Mouse (Mus musculus) kidney, embryonic 15.5 days (tissue): ENCODE measurements around the gene 4930426L09Rik. TPM values are rescaled to one million over a fixed set of nuclear protein-coding genes. Genes with fewer than 3 reads are reported as not detected.

ENCODE experiments used
- ATAC-seq: fragments of 200-750 bp; cut with Nextera tagmentation; replicated peaks from 2 replicates; pipeline ENCODE4 v1.8.0; 2017; ENCODE audit warnings: moderate TSS enrichment; ENCODE audit not compliant: low FRiP score
- H3K27ac ChIP-seq: fragments of 300-500 bp; sonication (generic); 2 replicates; pipeline ENCODE4 v1.5.1; 2015; ENCODE audit warnings: mild to moderate bottlenecking, inconsistent platforms
- H3K27me3 ChIP-seq: fragments of 300-500 bp; sonication (generic); 2 replicates; pipeline ENCODE4 v1.6.1; 2015; ENCODE audit warnings: inconsistent platforms
- H3K36me3 ChIP-seq: fragments of 300-500 bp; sonication (generic); 2 replicates; pipeline ENCODE4 v1.6.1; 2015; ENCODE audit warnings: inconsistent platforms
- H3K4me1 ChIP-seq: fragments of 300-500 bp; sonication (generic); 2 replicates; pipeline ENCODE4 v1.6.1; 2015; ENCODE audit warnings: inconsistent platforms
- H3K4me2 ChIP-seq: fragments of 300-500 bp; sonication (generic); 2 replicates; pipeline ENCODE4 v1.6.1; 2015; ENCODE audit warnings: moderate library complexity, mild to moderate bottlenecking, inconsistent platforms
- H3K4me3 ChIP-seq: fragments of 300-500 bp; sonication (generic); replicated peaks from 2 replicates; pipeline ENCODE4 v1.5.1; 2015; ENCODE audit warnings: mild to moderate bottlenecking, inconsistent platforms
- H3K9ac ChIP-seq: fragments of 300-500 bp; sonication (generic); 2 replicates; pipeline ENCODE4 v1.6.1; 2015; ENCODE audit warnings: mild to moderate bottlenecking, inconsistent platforms
- H3K9me3 ChIP-seq: fragments of 300-500 bp; sonication (generic); replicated peaks from 2 replicates; pipeline ENCODE4 v1.6.1; 2016; ENCODE audit warnings: inconsistent platforms
- WGBS: fragments of 180-500 bp; shearing (Covaris S2); methylation state at CpG from one replicate; pipeline ENCODE4 v1.1.7; 2015; ENCODE audit warnings: mixed read lengths; 5-methylcytosine and 5-hydroxymethylcytosine counted together
- polyA plus RNA-seq: library from polyadenylated mRNA; unstranded; fragments of >200 nt; fragmentation: Nextera tagmentation; extraction: Ambion mirVana; gene quantifications from 2 replicates; pipeline ENCODE4 v1.2.1, GENCODE M21; 2015

The 4930426L09Rik gene
- polyA plus RNA-seq, 1 experiment from 2014 or later: 0.27 TPM

GRCm38 (mm10) chr2:18959558-18959957, 38.6 kb upstream of the 4930426L09Rik start:
- no peak overlapping the region for H3K9ac ChIP-seq
- H3K4me2 ChIP-seq: no peak overlapping the region
- H3K4me1 ChIP-seq: peaks cover 36% of the 10 kb centered on the region
- H3K4me3 ChIP-seq: no peak overlapping the region
- H3K27ac ChIP-seq: no peak overlapping the region
- 91% methylated on average over 5 of the region's 5 CpGs for WGBS
- H3K36me3 ChIP-seq: no peaks in the 10 kb centered on the region
- ATAC-seq: no peak
- no peaks in the 10 kb centered on the region for H3K9me3 ChIP-seq
- no peaks in the 10 kb centered on the region for H3K27me3 ChIP-seq

GRCm38 (mm10) chr2:18960376-18960973, 37.7 kb upstream of the 4930426L09Rik start:
- 34% methylated on average over 7 of the region's 7 CpGs for WGBS

GRCm38 (mm10) chr2:18962502-18962901, 35.6 kb upstream of the 4930426L09Rik start:
- Histone ChIP-seq H3K27ac (no peak overlapping the region), H3K4me2 (no peak overlapping the region), H3K4me3 (no peak overlapping the region), H3K9me3 (no peaks in the 10 kb centered on the region), H3K9ac (no peak overlapping the region), H3K36me3 (no peaks in the 10 kb centered on the region), H3K4me1 (peaks cover 16% of the 10 kb centered on the region; the same call in 1 of the 2 replicates), H3K27me3 (no peaks in the 10 kb centered on the region)
- WGBS: 73% methylated on average over 3 of the region's 3 CpGs
- no peak for ATAC-seq

More at GRCm38 (mm10) chr2:18960376-18960973, 37.7 kb upstream of the 4930426L09Rik start:
- Histone ChIP-seq H3K4me3 (no peak overlapping the region), H3K9ac (no peak overlapping the region), H3K27ac (no peak overlapping the region), H3K9me3 (no peaks in the 10 kb centered on the region), H3K36me3 (no peaks in the 10 kb centered on the region), H3K4me1 (peaks cover 33% of the 10 kb centered on the region), H3K4me2 (no peak overlapping the region), H3K27me3 (no peaks in the 10 kb centered on the region)
- no peak for ATAC-seq

DNA sequence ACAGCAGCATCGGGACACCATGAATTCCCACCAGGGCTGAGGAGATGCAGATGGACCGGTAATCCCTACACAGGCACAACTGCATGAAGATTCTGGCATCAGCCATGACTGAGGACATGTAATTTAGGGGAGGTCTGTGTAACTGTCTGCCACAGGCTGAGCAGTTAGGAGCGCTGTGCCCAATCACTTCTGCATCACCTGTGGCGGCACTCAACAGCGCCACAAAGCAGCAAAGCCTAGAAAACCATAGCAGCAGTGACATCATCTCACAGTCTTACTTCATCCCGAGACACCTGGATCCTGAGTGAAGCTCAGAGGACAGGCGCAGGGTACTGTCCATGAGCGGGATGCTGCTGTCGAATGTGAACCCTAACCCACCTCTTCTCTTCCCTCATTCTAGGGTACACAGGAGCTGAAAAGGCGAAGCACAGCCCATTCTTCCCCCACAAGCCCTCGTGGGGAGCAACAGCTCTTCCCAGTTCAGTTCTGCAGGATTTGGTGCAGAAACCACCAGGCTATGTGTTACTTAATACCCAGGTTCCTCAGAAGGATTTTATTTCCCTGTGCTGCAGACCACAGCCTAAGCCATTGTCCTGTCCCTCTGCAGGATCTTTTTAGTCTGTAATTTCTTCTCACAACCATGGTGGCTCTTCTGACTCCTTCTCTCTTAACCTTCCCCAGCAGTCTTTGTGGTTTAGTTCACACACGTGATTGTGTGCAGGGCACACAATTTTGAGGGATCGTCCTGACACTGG, 34.7 kb upstream of the 4930426L09Rik start:
- H3K4me2 ChIP-seq: no peak overlapping the region
- 84% methylated on average over 13 of the region's 13 CpGs for WGBS
- no peaks in the 10 kb centered on the region for H3K27me3 ChIP-seq
- peaks cover 8% of the 10 kb centered on the region; the same call in 1 of the 2 replicates for H3K4me1 ChIP-seq
- H3K9ac ChIP-seq: no peak overlapping the region
- no peak overlapping the region for H3K4me3 ChIP-seq
- no peaks in the 10 kb centered on the region for H3K9me3 ChIP-seq
- H3K27ac ChIP-seq: no peak overlapping the region
- no peak for ATAC-seq
- no peaks in the 10 kb centered on the region for H3K36me3 ChIP-seq

DNA sequence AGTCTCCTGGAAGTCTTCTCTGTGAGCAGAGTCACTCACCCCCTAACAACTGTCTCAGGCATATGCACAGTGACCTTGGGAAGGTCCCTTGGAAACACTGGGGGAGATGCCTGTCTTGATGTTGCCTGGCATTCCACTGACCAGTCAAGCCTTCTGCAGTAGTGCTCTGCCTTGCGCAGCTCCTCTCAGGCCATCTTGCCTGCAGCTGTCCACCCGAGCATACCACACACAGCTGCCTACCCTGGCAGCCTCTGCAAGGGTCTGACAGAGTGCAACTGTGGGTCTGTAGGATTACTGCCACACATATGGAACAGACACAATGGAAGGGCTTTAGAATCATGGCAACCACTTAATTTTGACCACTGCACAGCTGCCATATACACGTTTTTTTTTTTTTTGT, 33.0 kb upstream of the 4930426L09Rik start:
- no peaks in the 10 kb centered on the region for H3K36me3 ChIP-seq
- WGBS: 67% methylated on average over 3 of the region's 3 CpGs
- no peaks in the 10 kb centered on the region for H3K9me3 ChIP-seq
- no peak overlapping the region for H3K4me3 ChIP-seq
- peaks cover 10% of the 10 kb centered on the region; the same call in 1 of the 2 replicates for H3K4me1 ChIP-seq
- H3K27me3 ChIP-seq: no peaks in the 10 kb centered on the region
- no peak overlapping the region for H3K9ac ChIP-seq
- no peak overlapping the region for H3K4me2 ChIP-seq
- H3K27ac ChIP-seq: no peak overlapping the region
- ATAC-seq: peak; percentile 74

GRCm38 (mm10) chr2:18965950-18966349, 32.2 kb upstream of the 4930426L09Rik start:
- Histone ChIP-seq H3K9ac (no peak overlapping the region), H3K36me3 (no peaks in the 10 kb centered on the region), H3K9me3 (no peaks in the 10 kb centered on the region), H3K4me3 (no peak overlapping the region), H3K4me2 (no peak overlapping the region), H3K27me3 (no peaks in the 10 kb centered on the region), H3K4me1 (peaks cover 10% of the 10 kb centered on the region; the same call in 1 of the 2 replicates), H3K27ac (no peak overlapping the region)
- 95% methylated on average over 2 of the region's 2 CpGs for WGBS
- no peak for ATAC-seq

GRCm38 (mm10) chr2:18966566-18966965, 31.6 kb upstream of the 4930426L09Rik start:
- Histone ChIP-seq H3K27me3 (no peaks in the 10 kb centered on the region), H3K4me1 (peaks cover 7% of the 10 kb centered on the region; the same call in 1 of the 2 replicates), H3K4me3 (no peak overlapping the region), H3K9me3 (no peaks in the 10 kb centered on the region), H3K36me3 (no peaks in the 10 kb centered on the region), H3K27ac (no peak overlapping the region), H3K4me2 (no peak overlapping the region), H3K9ac (no peak overlapping the region)
- no peak for ATAC-seq
- 92% methylated on average over 5 of the region's 5 CpGs for WGBS

GRCm38 (mm10) chr2:18967451-18968063, 30.6 kb upstream of the 4930426L09Rik start:
- no peaks in the 10 kb centered on the region for H3K36me3 ChIP-seq
- no peak overlapping the region for H3K27ac ChIP-seq
- 89% methylated on average over 5 of the region's 5 CpGs for WGBS
- no peak overlapping the region for H3K9ac ChIP-seq
- H3K4me3 ChIP-seq: no peak overlapping the region
- no peak overlapping the region for H3K4me2 ChIP-seq
- H3K9me3 ChIP-seq: 0 out of 2 replicates have a peak, but pooled peaks cover 1% of the 10 kb centered on the region
- H3K4me1 ChIP-seq: peaks cover 7% of the 10 kb centered on the region; the same call in 1 of the 2 replicates
- H3K27me3 ChIP-seq: no peaks in the 10 kb centered on the region
- no peak for ATAC-seq

GRCm38 (mm10) chr2:18969066-18969681, 29.0 kb upstream of the 4930426L09Rik start:
- no peak overlapping the region for H3K4me2 ChIP-seq
- WGBS: 74% methylated on average over 5 of the region's 5 CpGs
- H3K27me3 ChIP-seq: no peaks in the 10 kb centered on the region
- H3K9me3 ChIP-seq: 0 out of 2 replicates have a peak, but pooled peaks cover 5% of the 10 kb centered on the region
- ATAC-seq: peak; percentile 67; the same call in 1 of the 2 replicates
- H3K9ac ChIP-seq: no peak overlapping the region
- H3K4me3 ChIP-seq: no peak overlapping the region
- H3K36me3 ChIP-seq: no peaks in the 10 kb centered on the region
- H3K4me1 ChIP-seq: peaks cover 7% of the 10 kb centered on the region; the same call in 1 of the 2 replicates
- no peak overlapping the region for H3K27ac ChIP-seq

DNA sequence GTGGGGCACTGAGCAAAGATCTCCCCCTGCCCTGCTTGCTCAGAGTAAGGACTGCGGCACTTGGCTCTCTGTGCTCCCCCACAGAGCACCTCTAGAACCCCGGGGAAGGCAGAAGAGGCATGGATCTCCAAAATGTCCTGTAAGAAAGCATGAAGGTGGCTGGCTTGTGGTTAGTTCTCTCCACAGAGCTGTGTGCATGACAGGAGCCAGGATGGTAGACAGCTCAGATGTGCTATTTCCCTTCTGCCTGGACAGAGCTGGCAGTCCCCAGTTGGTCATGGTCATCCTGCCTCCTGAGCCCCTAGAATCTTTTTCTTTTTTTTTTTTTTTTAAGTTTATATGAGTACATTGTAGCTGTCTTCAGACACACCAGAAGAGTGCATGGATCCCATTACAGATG, 27.7 kb upstream of the 4930426L09Rik start:
- H3K27me3 ChIP-seq: no peaks in the 10 kb centered on the region
- ATAC-seq: no peak
- 0 out of 2 replicates have a peak, but pooled peaks cover 5% of the 10 kb centered on the region for H3K9me3 ChIP-seq
- peaks cover 4% of the 10 kb centered on the region; the same call in 1 of the 2 replicates for H3K4me1 ChIP-seq
- H3K27ac ChIP-seq: no peak overlapping the region
- H3K4me3 ChIP-seq: no peak overlapping the region
- 88% methylated on average over 2 of the region's 2 CpGs for WGBS
- H3K9ac ChIP-seq: no peak overlapping the region
- no peaks in the 10 kb centered on the region for H3K36me3 ChIP-seq
- no peak overlapping the region for H3K4me2 ChIP-seq

- H3K27me3 ChIP-seq: no peaks in the 10 kb centered on the region
- no peak overlapping the region for H3K27ac ChIP-seq
- 0 out of 2 replicates have a peak, but pooled peaks cover 5% of the 10 kb centered on the region for H3K9me3 ChIP-seq
- H3K9ac ChIP-seq: no peak overlapping the region
- H3K4me2 ChIP-seq: no peak overlapping the region
- no peak for ATAC-seq
- WGBS: 62% methylated on average over 3 of the region's 3 CpGs
- H3K4me3 ChIP-seq: no peak overlapping the region
- peaks cover 7% of the 10 kb centered on the region; the same call in 1 of the 2 replicates for H3K4me1 ChIP-seq
- no peaks in the 10 kb centered on the region for H3K36me3 ChIP-seq
These were observed 26.6 kb upstream of the 4930426L09Rik start for GRCm38 (mm10) chr2:18971564-18971963.
